Comparison of ENCODE assay signal across 28 mouse cellular contexts in genomic region chr3:122907841-122908240, GRCm38 (mm10). TPM values are rescaled to one million over a fixed set of nuclear protein-coding genes. Genes with fewer than 3 reads are reported as not detected.
"Had no signal": no experiment of that assay in that cellular context is flagged by ENCODE, and none has a peak within 500 bp of the region (broad histone marks: within the 10 kb centered on the region; RNA-seq: fewer than 3 reads in every experiment).

No protein-coding gene starts in this region.

- H3K36me3 ChIP-seq: midbrain, embryonic 10.5 days; midbrain, embryonic 12.5 days; neural tube, embryonic 13.5 days; neural tube, embryonic 15.5 days had no signal

- H3K4me1 ChIP-seq: midbrain, embryonic 10.5 days; midbrain, embryonic 12.5 days; neural tube, embryonic 13.5 days; neural tube, embryonic 15.5 days had no signal

- H3K9ac ChIP-seq: lung, embryonic 14.5 days; midbrain, embryonic 12.5 days; neural tube, embryonic 13.5 days; neural tube, embryonic 15.5 days had no signal

- ATAC-seq: midbrain, embryonic 16.5 days had no signal

- H3K27me3 ChIP-seq: midbrain, embryonic 12.5 days; neural tube, embryonic 13.5 days; neural tube, embryonic 15.5 days had no signal

- H3K4me3 ChIP-seq: midbrain, embryonic 10.5 days; midbrain, embryonic 12.5 days; myocyte; neural tube, embryonic 13.5 days; neural tube, embryonic 15.5 days had no signal

- H3K9me3 ChIP-seq: midbrain, embryonic 10.5 days; midbrain, embryonic 12.5 days; neural tube, embryonic 15.5 days had no signal

- DNase-seq: lung, adult 18-20 months; lung, embryonic 14.5 days; lung, postnatal 10 days; lung, postnatal 4 days; midbrain, embryonic 14.5 days; retina, postnatal 1 day; right cerebral cortex, adult 18-20 months; right cerebral cortex, postnatal 25 days; right cerebral cortex, postnatal 4 days; spleen, adult 18-20 months; thymus, adult 18-20 months; thymus, postnatal 14 days; thymus, postnatal 36 days had no signal

- H3K27ac ChIP-seq: midbrain, embryonic 10.5 days; midbrain, embryonic 12.5 days; neural tube, embryonic 13.5 days; neural tube, embryonic 15.5 days had no signal

- H3K4me2 ChIP-seq: lung, embryonic 14.5 days; midbrain, embryonic 12.5 days; neural tube, embryonic 13.5 days; neural tube, embryonic 15.5 days had no signal

RNA-seq across cellular contexts. Expression of gene Gm10959, which starts 11.3 kb away (rescaled TPM):
- total RNA-seq: megakaryocyte, adult 5-6 weeks; megakaryocyte-erythroid progenitor cell, adult 5-6 weeks had no signal
- polyA plus RNA-seq: lung, embryonic 14.5 days; lung, embryonic 16.5 days; midbrain, embryonic 10.5 days; midbrain, embryonic 12.5 days; midbrain, embryonic 14.5 days; midbrain, embryonic 16.5 days; myocyte; neural tube, embryonic 11.5 days; neural tube, embryonic 13.5 days; neural tube, embryonic 15.5 days; small intestine, adult 2 months; stomach, embryonic 14.5 days; stomach, embryonic 16.5 days; thymus, postnatal 0 days; urinary bladder, adult 2 months had no signal

RNA-seq across cellular contexts. Expression of gene Fabp2, which starts 13.0 kb away (rescaled TPM):
- total RNA-seq: megakaryocyte, adult 5-6 weeks; megakaryocyte-erythroid progenitor cell, adult 5-6 weeks had no signal
- polyA plus RNA-seq: lung, embryonic 14.5 days; midbrain, embryonic 10.5 days; midbrain, embryonic 12.5 days; midbrain, embryonic 14.5 days; midbrain, embryonic 16.5 days; myocyte; neural tube, embryonic 11.5 days; neural tube, embryonic 13.5 days; neural tube, embryonic 15.5 days had no signal
